Comparison of ENCODE assay signal across 15 mouse cellular contexts in genomic region chr8:80798778-80799177, GRCm38 (mm10). TPM values are rescaled to one million over a fixed set of nuclear protein-coding genes. Genes with fewer than 3 reads are reported as not detected.
DNase-seq lines count a peak whose midpoint lies in the region; ATAC-seq and TF ChIP-seq lines count a peak whose summit lies in the region.
"Had no signal": no experiment of that assay in that cellular context is flagged by ENCODE, and none has a peak within 500 bp of the region (broad histone marks: within the 10 kb centered on the region; RNA-seq: fewer than 3 reads in every experiment).

No protein-coding gene starts in this region.

- POLR2A ChIA-PET in Patski (lab: Charles Lee) = no interaction called here

- H3K4me3 ChIP-seq in heart, adult 2 months = no peak overlapping the region
- H3K4me3 ChIP-seq in limb, embryonic 12.5 days (replicated peaks) = no peak overlapping the region
- no peak overlapping the region for H3K4me3 ChIP-seq in limb, embryonic 10.5 days
- H3K4me3 ChIP-seq in cerebellum, adult 2 months (replicated peaks; ENCODE audit: insufficient read depth, low read depth, low read length) = no peak overlapping the region
- H3K4me3 ChIP-seq: heart, embryonic 10.5 days; myocyte had no signal

- no peak overlapping the region for H3K4me2 ChIP-seq in limb, embryonic 12.5 days

- H3K36me3 ChIP-seq in heart, adult 2 months (ENCODE audit: control insufficient read depth, insufficient read depth, low read length) = peaks cover 16% of the 10 kb centered on the region
- H3K36me3 ChIP-seq in limb, embryonic 12.5 days = peaks cover 8% of the 10 kb centered on the region; the same call in 1 of the 2 replicates
- H3K36me3 ChIP-seq in limb, embryonic 10.5 days = peaks cover 8% of the 10 kb centered on the region; the same call in 1 of the 2 replicates

- CTCF ChIA-PET in Patski (lab: Charles Lee) = interaction anchor here (1.0 to 1.7 kb wide), 2 partner anchors 13 to 19 kb away, joined by 3 to 4 read pairs; no protein-coding TSS in a partner anchor

- DNase-seq in heart, adult 2 months = no peak
- DNase-seq in heart, postnatal 36 days = no peak
- DNase-seq in limb, embryonic 10.5 days (ENCODE audit: low spot score) = no peak
- peak; percentile 14 to 25 for DNase-seq in B cell, adult 2 months
- no peak for DNase-seq in Patski (ENCODE audit: low read depth, low spot score)
- no peak for DNase-seq in cerebellum, adult 2 months
- DNase-seq in adrenal gland, postnatal 36 days = no peak
- DNase-seq: adrenal gland, postnatal 14 days; embryo, embryonic 11 days; kidney, postnatal 36 days; lung, adult 18-20 months had no signal

- no peak for TF ChIP-seq POLR2A in heart, adult 2 months (IDR thresholded peaks at IDR 0.05; ENCODE audit: insufficient read depth, low read depth, low read length)
- no peak for TF ChIP-seq POLR2A in cerebellum, adult 2 months (IDR thresholded peaks at IDR 0.05; ENCODE audit: borderline replicate concordance, insufficient read depth, low read length)

- H3K4me1 ChIP-seq in heart, adult 2 months (ENCODE audit: control insufficient read depth, insufficient read depth, low read length) = peaks cover 13% of the 10 kb centered on the region
- H3K4me1 ChIP-seq in limb, embryonic 12.5 days (replicated peaks) = peaks cover 15% of the 10 kb centered on the region
- H3K4me1 ChIP-seq in limb, embryonic 10.5 days = peaks cover 6% of the 10 kb centered on the region; the same call in 1 of the 2 replicates
- peaks cover 2% of the 10 kb centered on the region; the same call in 1 of the 2 replicates for H3K4me1 ChIP-seq in cerebellum, adult 2 months (ENCODE audit: control insufficient read depth, insufficient read depth, low read length)

- in situ Hi-C loops in Patski (cut with MboI; ENCODE audit: low pct_unique_long_range_greater_than_20kb) = loop anchor here (10.0 kb wide), 1 partner anchor 76 kb away; no protein-coding TSS in a partner anchor

- H3K27ac ChIP-seq in heart, adult 2 months = peak overlapping the region; percentile 62
- peak overlapping the region; percentile 18; the same call in 1 of the 2 replicates for H3K27ac ChIP-seq in limb, embryonic 12.5 days
- H3K27ac ChIP-seq in limb, embryonic 10.5 days = no peak overlapping the region
- H3K27ac ChIP-seq in cerebellum, adult 2 months (ENCODE audit: insufficient read depth, low read length) = no peak overlapping the region
- H3K27ac ChIP-seq: heart, embryonic 10.5 days had no signal

- TF ChIP-seq CTCF in heart, adult 2 months (IDR thresholded peaks at IDR 0.05) = peak; percentile 65
- TF ChIP-seq CTCF in Patski (IDR thresholded peaks at IDR 0.05) = peak; percentile 56
- TF ChIP-seq CTCF in cerebellum, adult 2 months (IDR thresholded peaks at IDR 0.05; ENCODE audit: borderline replicate concordance, insufficient read depth, low read depth, low read length) = no peak

- WGBS in heart, adult 2 months = 93% methylated on average over 3 of the region's 3 CpGs
- WGBS in limb, embryonic 12.5 days = 86% methylated on average over 3 of the region's 3 CpGs
- WGBS in limb, embryonic 10.5 days = 90% methylated on average over 3 of the region's 3 CpGs
- WGBS in cerebellum, adult 2 months = 94% methylated on average over 3 of the region's 3 CpGs

- H3K9ac ChIP-seq in heart, adult 2 months (ENCODE audit: low read depth, low read length) = no peak overlapping the region
- no peak overlapping the region for H3K9ac ChIP-seq in limb, embryonic 12.5 days (replicated peaks)

- H3K79me2 ChIP-seq in heart, adult 2 months (replicated peaks; ENCODE audit: control insufficient read depth, insufficient read depth, low read length) = peaks cover 12% of the 10 kb centered on the region

- H3K27me3 ChIP-seq in heart, adult 2 months (ENCODE audit: control insufficient read depth, insufficient read depth, low read length) = no peaks in the 10 kb centered on the region
- no peaks in the 10 kb centered on the region for H3K27me3 ChIP-seq in limb, embryonic 12.5 days
- no peaks in the 10 kb centered on the region for H3K27me3 ChIP-seq in limb, embryonic 10.5 days (ENCODE audit: low read depth, poor library complexity, severe bottlenecking)
- H3K27me3 ChIP-seq in Patski = no peaks in the 10 kb centered on the region
- no peaks in the 10 kb centered on the region for H3K27me3 ChIP-seq in cerebellum, adult 2 months (ENCODE audit: control insufficient read depth, insufficient read depth, low read length)

- TF ChIP-seq EP300 in heart, adult 2 months (IDR thresholded peaks at IDR 0.05; ENCODE audit: insufficient read depth, low read depth, low read length) = no peak

- intact Hi-C loops in heart, adult 2 months (cut with DNase I) = no loop called here
- intact Hi-C loops in heart, postnatal 36 days (cut with DNase I) = loop anchor here (5.0 kb wide), 1 partner anchor 79 kb away; no protein-coding TSS in a partner anchor

- peaks cover 7% of the 10 kb centered on the region; the same call in 1 of the 2 replicates for H3K9me3 ChIP-seq in limb, embryonic 12.5 days
- no peaks in the 10 kb centered on the region for H3K9me3 ChIP-seq in limb, embryonic 10.5 days (replicated peaks)
- H3K9me3 ChIP-seq: heart, embryonic 10.5 days had no signal

- no peak for ATAC-seq in limb, embryonic 12.5 days (ENCODE audit: insufficient number of reproducible peaks, insufficient read depth, low FRiP score, low TSS enrichment, low read depth)
- ATAC-seq in Patski = no peak
- ATAC-seq: hindbrain, embryonic 16.5 days had no signal

RNA-seq across cellular contexts. Expression of gene Smarca5, which starts 59.5 kb away (rescaled TPM):
- total RNA-seq in heart, adult 2 months (2021) = 10 to 100 TPM; 37.9 to 43.5 TPM
- polyA plus RNA-seq in heart, adult 2 months (2012; rRNA removed) = 3.5 and 7.8 TPM in 2 replicates
- total RNA-seq in heart, postnatal 36 days (2021) = 10 to 100 TPM; 35.3 to 44.0 TPM
- polyA plus RNA-seq in limb, embryonic 12.5 days (2016; fragmentation: Nextera tagmentation; extraction: Ambion mirVana) = 130 and 135 TPM in 2 replicates
- 98.8 and 110 TPM in 2 replicates for polyA plus RNA-seq in limb, embryonic 10.5 days (2016; fragmentation: Nextera tagmentation; extraction: Ambion mirVana)
- polyA plus RNA-seq in Patski (2021) = 69.2 TPM
- 18.9 and 20.7 TPM in 2 replicates for polyA plus RNA-seq in cerebellum, adult 2 months (2012; rRNA removed)
- 10 to 100 TPM; 72.1 to 77.6 TPM for total RNA-seq in adrenal gland, postnatal 36 days (2021)

Comparison
In these comparisons a context has a peak if more than half of its experiments do, and no peak if none do; other contexts are left out.
1. H3K27ac ChIP-seq: peak in heart, adult 2 months (single experiment) and limb, embryonic 12.5 days (single experiment); none in limb, embryonic 10.5 days (single experiment) and cerebellum, adult 2 months (single experiment).
2. DNase-seq: peak in B cell, adult 2 months (2 of 2); none in heart, adult 2 months (0 of 2), heart, postnatal 36 days (0 of 2), limb, embryonic 10.5 days (single experiment), Patski (single experiment), cerebellum, adult 2 months (0 of 2) and adrenal gland, postnatal 36 days (0 of 2).